Mouse (Mus musculus) cortical plate, adult 2 months (tissue): ENCODE measurements around the gene Lyrm4.

Experiments
- CTCF ChIP-seq: fragments of 200-500 bp; IDR thresholded peaks from 2 replicates; pipeline ENCODE4 v1.5.1; 2011; ENCODE audit warnings: mild to moderate bottlenecking, control low read depth, low read length; ENCODE audit not compliant: insufficient read depth; ENCODE audit errors: extremely low read depth
- POLR2A ChIP-seq: fragments of 200-500 bp; IDR thresholded peaks from 2 replicates; pipeline ENCODE4 v1.6.1; 2011; ENCODE audit warnings: mild to moderate bottlenecking, low read length, control low read depth; ENCODE audit not compliant: insufficient read depth; ENCODE audit errors: extremely low read depth

DNA sequence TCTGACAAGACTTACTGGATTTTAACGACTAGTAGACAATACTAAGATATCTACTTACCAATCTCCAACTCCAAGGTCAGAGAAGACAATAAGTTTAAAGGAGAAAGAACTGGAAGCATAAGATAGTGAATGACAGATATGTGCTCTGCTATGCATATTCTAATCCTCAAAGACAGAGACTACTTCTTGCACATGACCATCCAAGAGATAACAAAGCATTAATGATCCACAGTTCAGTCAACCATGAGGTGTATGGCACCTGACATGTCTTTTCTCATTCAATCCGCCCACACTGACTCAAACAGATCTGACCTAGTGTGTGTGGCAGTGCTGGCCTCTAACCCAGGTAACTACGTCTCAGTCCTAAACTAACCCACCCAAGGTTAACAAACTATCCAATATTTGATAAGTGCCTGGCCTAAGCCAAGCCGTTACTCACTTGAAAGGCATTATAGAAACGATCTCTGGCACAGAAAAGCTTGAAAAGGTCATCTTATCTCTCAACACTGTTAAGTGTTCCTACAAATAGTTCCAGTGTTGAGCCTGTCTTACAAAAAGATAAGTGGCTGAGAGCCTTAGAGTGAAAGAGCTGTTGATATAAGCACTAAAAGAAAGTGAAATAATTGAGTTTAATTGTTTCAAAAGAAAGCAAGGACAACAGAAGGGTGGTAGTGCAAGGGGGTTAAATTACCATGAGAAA, 20.5 kb downstream of the Lyrm4 start:
- TF ChIP-seq CTCF (no peak), POLR2A (no peak)
